Mouse (Mus musculus): ENCODE measurements at regions not wholly inside any gene's neighbourhood (a gene's known extent, or its start where the extent isn't known, plus 50 kb on each side); places are given as distances from the start of the nearest gene placed in this dataset.

- peak; percentile 98 for TF ChIP-seq GATA1 (IDR thresholded peaks at IDR 0.05; ENCODE audit: low read depth, low read length)
- peak; percentile 33 for TF ChIP-seq SMC3 (IDR thresholded peaks at IDR 0.05; ENCODE audit: low read depth, low read length)
- TF ChIP-seq NRF1 (IDR thresholded peaks at IDR 0.05; ENCODE audit: insufficient read depth, low read depth, low read length, poor library complexity, severe bottlenecking), result no peak
- TF ChIP-seq CTCF (IDR thresholded peaks at IDR 0.05 in 2 of 3, conservative IDR thresholded peaks at IDR 0.05 in 1 of 3; ENCODE audit: control insufficient read depth in 1 of 3, insufficient read depth in 1 of 3, low read depth in 2 of 3, low read length in 3 of 3, poor library complexity in 1 of 3, severe bottlenecking in 1 of 3), result no peak
- TF ChIP-seq POLR2A (IDR thresholded peaks at IDR 0.05; ENCODE audit: control insufficient read depth in 1 of 2, insufficient read depth in 1 of 2, low read depth in 1 of 2, low read length in 2 of 2, poor library complexity in 1 of 2), result peak in 1 of 2 experiments; percentile 76; a peak in 1 of 4 replicates
Measured at GRCm38 (mm10) chr3:153791610-153792363, 52.2 kb upstream of the Asb17 start.

All from MEL (cell line).